ENCODE assay signal across 9 mouse cellular contexts in the genomic region with DNA sequence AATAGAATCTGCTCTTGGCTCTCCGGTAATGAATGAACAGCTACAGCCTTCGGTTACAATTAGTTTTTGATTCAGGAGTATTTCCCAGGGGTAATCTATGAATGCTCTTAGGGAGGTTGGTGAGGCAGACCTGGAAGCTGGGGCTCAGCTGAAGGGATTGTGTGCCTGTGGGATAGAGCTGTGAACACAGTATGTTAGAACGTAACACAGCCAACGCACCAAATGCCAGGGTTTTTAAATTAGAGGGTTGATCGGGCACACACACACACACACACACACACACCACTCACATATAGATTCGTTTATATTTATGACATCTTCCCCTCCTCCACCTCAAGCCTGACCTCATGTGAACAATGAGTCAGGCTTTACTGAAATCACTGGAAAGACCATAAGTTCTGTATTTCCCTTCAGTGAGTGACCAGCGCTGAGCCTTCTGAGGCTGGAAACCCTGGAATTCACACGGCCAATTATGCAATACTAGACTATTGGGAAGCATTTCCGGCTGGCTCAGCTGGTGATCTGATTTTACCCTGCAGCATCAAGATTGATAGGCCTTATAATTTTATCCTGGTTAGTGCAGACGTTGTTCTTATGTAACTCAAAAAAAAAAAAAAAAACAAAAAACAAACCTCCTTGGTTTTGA. TPM values are rescaled to one million over a fixed set of nuclear protein-coding genes. Genes with fewer than 3 reads are reported as not detected.
DNase-seq lines count a peak whose midpoint lies in the region; ATAC-seq lines count a peak whose summit lies in the region.
"Had no signal": no experiment of that assay in that cellular context is flagged by ENCODE, and none has a peak within 500 bp of the region (broad histone marks: within the 10 kb centered on the region; RNA-seq: fewer than 3 reads in every experiment).

No protein-coding gene starts in this region.

- no peaks in the 10 kb centered on the region for H3K36me3 ChIP-seq in embryonic facial prominence, embryonic 11.5 days (replicated peaks; ENCODE audit: control insufficient read depth, insufficient read depth, low read depth, low read length)
- H3K36me3 ChIP-seq in embryonic facial prominence, embryonic 10.5 days (replicated peaks), result no peaks in the 10 kb centered on the region
- no peaks in the 10 kb centered on the region for H3K36me3 ChIP-seq in limb, embryonic 11.5 days (ENCODE audit: control insufficient read depth, insufficient read depth, low read length)
- no peaks in the 10 kb centered on the region for H3K36me3 ChIP-seq in limb, embryonic 10.5 days
- H3K36me3 ChIP-seq: midbrain, embryonic 13.5 days had no signal

- WGBS in embryonic facial prominence, embryonic 11.5 days, result 61% methylated on average over 10 of the region's 10 CpGs
- WGBS in embryonic facial prominence, embryonic 10.5 days, result 69% methylated on average over 10 of the region's 10 CpGs
- 63% methylated on average over 10 of the region's 10 CpGs for WGBS in limb, embryonic 11.5 days
- 80% methylated on average over 10 of the region's 10 CpGs for WGBS in limb, embryonic 10.5 days

- no peak for ATAC-seq in embryonic facial prominence, embryonic 11.5 days (replicated peaks; ENCODE audit: insufficient number of reproducible peaks, low FRiP score, low TSS enrichment, low read depth)
- no peak for ATAC-seq in limb, embryonic 11.5 days (ENCODE audit: insufficient number of reproducible peaks, low FRiP score, low TSS enrichment, low read depth)
- ATAC-seq: midbrain, embryonic 13.5 days had no signal

- no peak overlapping the region for H3K4me3 ChIP-seq in embryonic facial prominence, embryonic 11.5 days (ENCODE audit: low read depth, low read length)
- H3K4me3 ChIP-seq in embryonic facial prominence, embryonic 10.5 days, result no peak overlapping the region
- no peak overlapping the region for H3K4me3 ChIP-seq in limb, embryonic 11.5 days (ENCODE audit: low read depth, low read length)
- H3K4me3 ChIP-seq in limb, embryonic 10.5 days, result no peak overlapping the region
- H3K4me3 ChIP-seq: midbrain, embryonic 13.5 days had no signal

- no peaks in the 10 kb centered on the region for H3K27me3 ChIP-seq in embryonic facial prominence, embryonic 11.5 days (ENCODE audit: control insufficient read depth, insufficient read depth, low read length)
- peaks cover 14% of the 10 kb centered on the region for H3K27me3 ChIP-seq in embryonic facial prominence, embryonic 10.5 days (replicated peaks; ENCODE audit: low read depth, poor library complexity, severe bottlenecking)
- no peaks in the 10 kb centered on the region for H3K27me3 ChIP-seq in limb, embryonic 11.5 days (ENCODE audit: control insufficient read depth, insufficient read depth, low read length)
- peaks cover 7% of the 10 kb centered on the region; the same call in 1 of the 2 replicates for H3K27me3 ChIP-seq in limb, embryonic 10.5 days (ENCODE audit: low read depth, poor library complexity, severe bottlenecking)

- no peak overlapping the region for H3K9ac ChIP-seq in embryonic facial prominence, embryonic 11.5 days (replicated peaks; ENCODE audit: low read length)
- H3K9ac ChIP-seq in limb, embryonic 11.5 days (ENCODE audit: low read length), result no peak overlapping the region
- H3K9ac ChIP-seq: midbrain, embryonic 13.5 days had no signal

- no peak overlapping the region for H3K27ac ChIP-seq in embryonic facial prominence, embryonic 11.5 days (replicated peaks; ENCODE audit: low read depth, low read length)
- H3K27ac ChIP-seq in embryonic facial prominence, embryonic 10.5 days (replicated peaks), result no peak overlapping the region
- H3K27ac ChIP-seq in limb, embryonic 11.5 days (replicated peaks; ENCODE audit: low read depth, low read length), result no peak overlapping the region
- no peak overlapping the region for H3K27ac ChIP-seq in limb, embryonic 10.5 days
- H3K27ac ChIP-seq: midbrain, embryonic 13.5 days had no signal

- no peaks in the 10 kb centered on the region for H3K9me3 ChIP-seq in embryonic facial prominence, embryonic 11.5 days (replicated peaks; ENCODE audit: control insufficient read depth, low read length)
- H3K9me3 ChIP-seq in embryonic facial prominence, embryonic 10.5 days, result no peaks in the 10 kb centered on the region
- no peaks in the 10 kb centered on the region for H3K9me3 ChIP-seq in limb, embryonic 11.5 days (ENCODE audit: control insufficient read depth, low read length)
- H3K9me3 ChIP-seq in limb, embryonic 10.5 days (replicated peaks), result no peaks in the 10 kb centered on the region
- H3K9me3 ChIP-seq: midbrain, embryonic 13.5 days had no signal

- H3K4me1 ChIP-seq in embryonic facial prominence, embryonic 11.5 days (ENCODE audit: control insufficient read depth, insufficient read depth, low read length), result peaks cover 2% of the 10 kb centered on the region; the same call in 1 of the 2 replicates
- H3K4me1 ChIP-seq in embryonic facial prominence, embryonic 10.5 days, result peaks cover 36% of the 10 kb centered on the region
- peaks cover 7% of the 10 kb centered on the region for H3K4me1 ChIP-seq in limb, embryonic 11.5 days (ENCODE audit: control insufficient read depth, insufficient read depth, low read length)
- H3K4me1 ChIP-seq in limb, embryonic 10.5 days, result peaks cover 46% of the 10 kb centered on the region

- H3K4me2 ChIP-seq in embryonic facial prominence, embryonic 11.5 days (ENCODE audit: low read depth, low read length), result no peak overlapping the region
- H3K4me2 ChIP-seq in limb, embryonic 11.5 days (ENCODE audit: low read depth, severe bottlenecking), result no peak overlapping the region
- H3K4me2 ChIP-seq: midbrain, embryonic 13.5 days had no signal

- DNase-seq in embryonic facial prominence, embryonic 11.5 days (ENCODE audit: low spot score), result peak; percentile 52
- DNase-seq in embryonic facial prominence, embryonic 10.5 days (ENCODE audit: low spot score), result no peak
- DNase-seq in limb, embryonic 11.5 days (ENCODE audit: low spot score), result peak; percentile 27
- no peak for DNase-seq in limb, embryonic 10.5 days (ENCODE audit: low spot score)
- DNase-seq in kidney, postnatal 14 days, result peak; percentile 48
- DNase-seq in right cerebral cortex, postnatal 14 days, result peak; percentile 26
- DNase-seq in liver, result no peak
- DNase-seq in B cell, adult 2 months, result no peak

RNA-seq across cellular contexts. Expression of a gene that starts 3.0 kb away (rescaled TPM):
- 25.9 and 30.0 TPM in 2 replicates for polyA plus RNA-seq in embryonic facial prominence, embryonic 11.5 days (2014; fragmentation: Nextera tagmentation; extraction: Ambion mirVana)
- polyA plus RNA-seq in embryonic facial prominence, embryonic 10.5 days (2016; fragmentation: Nextera tagmentation; extraction: Ambion mirVana), result 14.6 and 16.4 TPM in 2 replicates
- 24.6 and 29.2 TPM in 2 replicates for polyA plus RNA-seq in limb, embryonic 11.5 days (2014; fragmentation: Nextera tagmentation; extraction: Ambion mirVana)
- polyA plus RNA-seq in limb, embryonic 10.5 days (2016; fragmentation: Nextera tagmentation; extraction: Ambion mirVana), result 10.7 and 18.3 TPM in 2 replicates

Comparison
In these comparisons a context has a peak if more than half of its experiments do, and no peak if none do; other contexts are left out.
1. DNase-seq: peak in embryonic facial prominence, embryonic 11.5 days (single experiment), limb, embryonic 11.5 days (single experiment), kidney, postnatal 14 days (single experiment) and right cerebral cortex, postnatal 14 days (single experiment); none in embryonic facial prominence, embryonic 10.5 days (single experiment), limb, embryonic 10.5 days (single experiment), liver (single experiment) and B cell, adult 2 months (0 of 2).